Mouse (Mus musculus): Measurements from ENCODE around the gene Otulin. TPM values are rescaled to one million over a fixed set of nuclear protein-coding genes. Genes with fewer than 3 reads are reported as not detected.

The Otulin gene
- polyA plus RNA-seq, 1 experiment from 2014 or later = 30.7 TPM

DNA sequence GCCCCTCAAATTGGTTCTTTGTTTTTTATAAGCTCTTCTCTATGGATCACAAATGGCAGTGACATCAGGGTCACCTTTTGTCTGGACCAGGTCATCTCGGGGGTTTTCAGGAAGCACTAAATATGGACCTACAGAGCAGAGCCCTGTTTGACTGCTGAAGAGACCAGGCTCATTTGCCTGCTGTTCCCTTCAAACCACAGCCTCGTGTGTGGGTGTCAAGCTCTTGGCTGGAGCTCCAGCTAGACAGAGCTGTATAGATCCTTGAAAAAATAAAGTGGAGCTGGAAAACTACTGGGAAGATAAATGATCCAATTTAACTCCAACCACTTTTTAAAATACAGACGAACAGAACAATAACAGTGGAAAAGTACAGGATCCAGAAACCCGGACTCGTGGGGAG, 93.7 kb downstream of the Otulin start:
- Histone ChIP-seq H3K9ac (no peak overlapping the region), H3K27me3 (no peaks in the 10 kb centered on the region), H3K4me2 (no peak overlapping the region), H3K4me3 (no peak overlapping the region), H3K9me3 (no peaks in the 10 kb centered on the region), H3K36me3 (no peaks in the 10 kb centered on the region), H3K4me1 (peaks cover 7% of the 10 kb centered on the region; the same call in 1 of the 2 replicates), H3K27ac (no peak overlapping the region)
- 58% methylated on average over 5 of the region's 5 CpGs for WGBS
- no peak for ATAC-seq (ENCODE audit: insufficient number of reproducible peaks, insufficient read depth, low FRiP score, low TSS enrichment, low read depth)

DNA sequence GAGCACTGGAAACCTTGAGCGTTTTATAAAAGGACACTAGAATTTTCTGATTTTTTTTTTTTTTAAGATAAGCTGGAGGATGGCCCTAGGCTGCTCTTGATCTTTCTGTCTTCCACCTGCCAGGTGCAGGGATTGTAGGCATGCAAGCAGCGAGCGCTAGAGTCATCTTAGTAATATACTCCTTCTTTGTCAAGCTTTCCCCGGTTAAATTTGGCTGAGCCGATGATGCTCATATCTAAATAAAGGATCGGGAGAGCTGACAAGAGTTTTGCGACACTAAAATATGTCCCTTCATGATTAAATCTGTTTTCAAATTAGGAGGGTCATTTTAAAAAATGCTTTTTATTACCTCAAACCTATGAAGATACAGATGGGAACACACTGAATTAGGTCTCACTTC, 94.3 kb downstream of the Otulin start:
- Histone ChIP-seq H3K36me3 (no peaks in the 10 kb centered on the region), H3K4me1 (peaks cover 7% of the 10 kb centered on the region; the same call in 1 of the 2 replicates), H3K9ac (no peak overlapping the region), H3K4me2 (no peak overlapping the region), H3K4me3 (no peak overlapping the region), H3K27ac (no peak overlapping the region), H3K27me3 (no peaks in the 10 kb centered on the region), H3K9me3 (no peaks in the 10 kb centered on the region)
- 92% methylated on average over 7 of the region's 7 CpGs for WGBS
- ATAC-seq (ENCODE audit: insufficient number of reproducible peaks, insufficient read depth, low FRiP score, low TSS enrichment, low read depth) = no peak

DNA sequence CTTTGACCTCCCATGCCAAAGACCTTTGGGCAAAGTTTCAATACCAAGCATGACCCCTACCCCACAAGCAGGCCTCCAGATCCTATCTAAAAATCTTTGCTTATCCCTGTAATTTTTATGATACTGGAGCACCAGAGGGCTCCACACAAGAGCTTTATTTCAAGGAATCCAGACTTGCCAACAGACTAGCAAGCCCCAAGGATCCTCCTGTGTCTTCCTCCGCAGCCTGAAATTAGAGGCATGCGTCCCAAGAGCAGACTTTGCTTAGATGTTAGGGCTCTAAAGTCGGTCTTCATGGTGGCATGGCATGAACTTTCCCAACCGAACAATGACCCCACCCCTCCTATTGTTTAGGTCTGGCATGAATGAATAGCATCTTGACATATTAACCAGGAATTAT, 94.8 kb downstream of the Otulin start:
- H3K4me1 ChIP-seq = peaks cover 7% of the 10 kb centered on the region; the same call in 1 of the 2 replicates
- no peak overlapping the region for H3K9ac ChIP-seq
- H3K9me3 ChIP-seq = no peaks in the 10 kb centered on the region
- H3K4me2 ChIP-seq = no peak overlapping the region
- no peak for ATAC-seq (ENCODE audit: insufficient number of reproducible peaks, insufficient read depth, low FRiP score, low TSS enrichment, low read depth)
- no peaks in the 10 kb centered on the region for H3K36me3 ChIP-seq
- 86% methylated on average over 4 of the region's 4 CpGs for WGBS
- no peaks in the 10 kb centered on the region for H3K27me3 ChIP-seq
- H3K4me3 ChIP-seq = no peak overlapping the region
- H3K27ac ChIP-seq = no peak overlapping the region

DNA sequence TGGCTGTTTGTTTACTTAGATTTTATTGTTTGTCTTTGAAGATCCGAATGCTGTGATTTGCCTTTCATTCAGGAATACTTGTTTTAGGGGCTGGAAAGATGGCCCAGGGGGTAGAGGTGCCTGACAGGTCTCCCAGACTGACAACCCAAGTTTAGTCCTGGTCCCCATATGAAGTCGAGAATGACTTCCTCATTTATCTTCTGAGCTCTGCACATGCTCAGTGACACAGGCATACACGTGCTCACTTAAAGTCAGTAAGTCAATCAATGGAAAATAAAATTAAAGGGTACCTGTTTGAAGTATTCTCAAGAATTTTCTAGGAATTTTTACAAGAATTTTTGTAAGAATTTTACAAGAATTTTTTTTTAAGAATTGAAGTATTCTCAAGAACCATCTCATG, 97.5 kb downstream of the Otulin start:
- H3K4me3 ChIP-seq = no peak overlapping the region
- no peaks in the 10 kb centered on the region for H3K27me3 ChIP-seq
- no peaks in the 10 kb centered on the region for H3K9me3 ChIP-seq
- 71% methylated on average over 3 of the region's 3 CpGs for WGBS
- peaks cover 7% of the 10 kb centered on the region; the same call in 1 of the 2 replicates for H3K4me1 ChIP-seq
- no peaks in the 10 kb centered on the region for H3K36me3 ChIP-seq
- ATAC-seq (ENCODE audit: insufficient number of reproducible peaks, insufficient read depth, low FRiP score, low TSS enrichment, low read depth) = no peak
- H3K4me2 ChIP-seq = no peak overlapping the region
- no peak overlapping the region for H3K9ac ChIP-seq
- H3K27ac ChIP-seq = no peak overlapping the region

DNA sequence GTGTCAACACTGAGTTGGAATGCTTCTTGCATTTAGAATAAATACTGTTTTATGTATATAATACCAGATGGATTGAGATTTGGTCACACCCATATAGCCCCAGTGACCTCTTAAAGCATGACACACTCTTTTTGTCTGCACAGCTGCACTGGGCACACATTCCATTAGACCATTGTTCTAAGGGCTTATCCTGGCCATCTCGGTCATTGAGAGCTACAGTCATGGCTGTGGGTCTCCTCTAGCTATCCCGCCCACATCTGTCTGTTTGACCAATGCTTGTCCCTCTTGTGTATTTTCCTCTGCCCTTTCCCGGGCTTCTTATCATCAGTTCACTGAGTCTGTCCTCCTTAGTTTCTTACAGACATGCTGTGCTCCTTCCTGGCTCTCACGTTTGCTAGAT, 100.5 kb downstream of the Otulin start:
- no peak for ATAC-seq (ENCODE audit: insufficient number of reproducible peaks, insufficient read depth, low FRiP score, low TSS enrichment, low read depth)
- Histone ChIP-seq H3K4me2 (no peak overlapping the region), H3K27ac (no peak overlapping the region), H3K36me3 (no peaks in the 10 kb centered on the region), H3K27me3 (no peaks in the 10 kb centered on the region), H3K9me3 (no peaks in the 10 kb centered on the region), H3K4me3 (no peak overlapping the region), H3K4me1 (0 out of 2 replicates have a peak, but pooled peaks cover 3% of the 10 kb centered on the region), H3K9ac (no peak overlapping the region)
- 70% methylated on average over 4 of the region's 4 CpGs for WGBS

DNA sequence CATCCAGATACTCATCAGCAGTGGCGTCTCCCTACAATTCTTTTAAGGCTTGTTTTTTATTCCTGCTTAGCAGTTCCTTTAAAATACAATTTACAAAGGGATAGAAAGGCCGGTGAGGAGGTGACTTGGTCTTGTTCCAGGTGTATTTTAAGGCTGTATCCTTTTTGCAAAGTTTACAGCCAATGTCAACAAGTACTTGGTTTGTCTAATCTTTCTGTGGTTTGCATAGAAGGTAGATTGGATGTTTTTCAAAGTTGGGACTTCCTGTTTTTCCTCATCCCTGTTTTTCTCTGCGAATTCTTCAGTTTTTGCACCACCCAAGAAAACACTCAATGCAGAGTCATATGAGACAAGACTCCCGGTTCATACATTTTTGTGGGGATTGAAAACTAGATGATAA, 101.6 kb downstream of the Otulin start:
- Histone ChIP-seq H3K4me2 (no peak overlapping the region), H3K27me3 (no peaks in the 10 kb centered on the region), H3K4me3 (no peak overlapping the region), H3K27ac (no peak overlapping the region), H3K4me1 (0 out of 2 replicates have a peak, but pooled peaks cover 5% of the 10 kb centered on the region), H3K9ac (no peak overlapping the region), H3K9me3 (no peaks in the 10 kb centered on the region), H3K36me3 (no peaks in the 10 kb centered on the region)
- ATAC-seq (ENCODE audit: insufficient number of reproducible peaks, insufficient read depth, low FRiP score, low TSS enrichment, low read depth) = no peak
- 68% methylated on average over 4 of the region's 4 CpGs for WGBS

DNA sequence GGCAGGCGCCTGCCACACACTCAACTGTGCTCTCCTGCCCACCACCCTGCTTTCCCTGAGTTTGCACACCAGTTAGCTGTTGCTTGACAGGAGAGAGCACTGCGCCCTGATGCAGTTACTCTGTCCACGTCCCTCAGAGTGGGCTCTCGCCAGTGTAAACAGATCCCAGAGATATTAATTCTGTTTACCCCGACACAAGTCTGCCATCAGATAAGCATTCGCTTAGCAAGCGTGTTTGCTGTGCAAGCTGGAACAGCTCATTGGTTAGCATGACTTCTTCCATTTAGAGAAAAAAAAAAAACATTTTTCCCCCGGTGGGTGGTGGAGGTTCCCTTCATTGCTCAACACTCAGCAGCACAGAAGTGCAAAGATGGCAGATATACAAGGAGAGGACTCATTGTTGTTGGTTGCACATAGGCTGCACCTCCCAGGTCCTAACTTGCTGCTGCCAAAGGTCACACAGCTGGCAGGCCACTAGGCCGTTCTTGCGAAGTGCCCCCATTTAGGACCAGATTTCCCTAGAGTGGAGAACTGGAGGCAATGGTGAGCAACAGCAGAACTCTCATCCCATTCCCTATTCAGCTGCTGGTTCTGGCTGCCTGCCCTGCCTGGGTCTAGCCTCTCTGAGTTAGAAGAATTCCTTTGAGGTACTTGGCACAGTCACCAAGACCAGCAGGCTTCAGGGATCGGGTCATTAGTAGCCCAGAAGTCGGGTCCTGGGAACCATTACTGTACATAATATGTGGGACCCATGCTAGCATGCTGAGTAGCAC, 105.1 kb downstream of the Otulin start:
- no peaks in the 10 kb centered on the region for H3K9me3 ChIP-seq
- H3K27ac ChIP-seq = no peak overlapping the region
- no peak for ATAC-seq (ENCODE audit: insufficient number of reproducible peaks, insufficient read depth, low FRiP score, low TSS enrichment, low read depth)
- H3K9ac ChIP-seq = no peak overlapping the region
- H3K4me3 ChIP-seq = no peak overlapping the region
- H3K36me3 ChIP-seq = no peaks in the 10 kb centered on the region
- 71% methylated on average over 12 of the region's 12 CpGs for WGBS
- H3K4me1 ChIP-seq = 0 out of 2 replicates have a peak, but pooled peaks cover 11% of the 10 kb centered on the region
- H3K4me2 ChIP-seq = no peak overlapping the region
- H3K27me3 ChIP-seq = no peaks in the 10 kb centered on the region

DNA sequence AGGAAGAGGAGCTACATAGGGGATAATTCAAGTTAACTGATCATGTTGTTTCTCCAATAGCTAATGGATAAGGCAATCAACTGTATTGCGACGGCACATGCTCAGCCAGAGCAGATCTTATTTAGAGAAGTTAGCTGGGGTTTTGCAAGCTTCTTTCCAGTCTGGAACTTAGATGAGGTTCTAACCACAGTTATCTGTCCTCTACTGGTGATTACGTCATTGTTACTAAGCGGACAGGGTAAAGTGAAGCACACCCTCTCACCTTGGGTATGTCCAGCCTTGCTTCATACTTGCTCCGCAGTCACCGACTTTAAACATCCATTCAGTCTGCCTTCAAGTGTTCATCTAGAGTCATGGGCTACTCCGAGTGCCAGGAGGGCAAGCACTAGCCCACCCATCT, 110.6 kb downstream of the Otulin start:
- H3K9ac ChIP-seq = no peak overlapping the region

DNA sequence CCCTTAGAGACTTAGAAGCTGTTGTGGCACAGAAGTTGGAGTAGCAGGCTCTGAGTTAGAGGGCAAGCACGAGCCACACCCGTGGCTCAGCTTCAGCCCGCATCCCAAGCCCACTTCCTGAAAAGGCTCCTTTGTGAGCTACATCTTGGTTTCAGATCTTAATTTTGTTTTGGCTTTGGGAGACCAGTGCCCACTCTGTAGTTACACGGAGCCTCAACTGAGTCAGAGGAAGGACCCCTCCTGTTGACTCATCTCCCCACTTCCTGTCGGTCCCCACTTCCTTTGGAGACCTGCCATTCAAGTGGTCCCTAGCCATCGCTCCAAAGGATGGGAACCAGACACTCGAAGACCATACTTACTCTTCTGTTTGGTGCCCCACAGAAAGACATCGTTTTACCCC, 112.5 kb downstream of the Otulin start:
- peaks cover 3% of the 10 kb centered on the region; the same call in 1 of the 2 replicates for H3K9me3 ChIP-seq
- H3K4me2 ChIP-seq = no peak overlapping the region
- H3K4me1 ChIP-seq = peaks cover 12% of the 10 kb centered on the region
- no peak for ATAC-seq (ENCODE audit: insufficient number of reproducible peaks, insufficient read depth, low FRiP score, low TSS enrichment, low read depth)
- H3K4me3 ChIP-seq = no peak overlapping the region
- no peak overlapping the region for H3K9ac ChIP-seq
- H3K27me3 ChIP-seq = no peaks in the 10 kb centered on the region
- 61% methylated on average over 8 of the region's 8 CpGs for WGBS
- H3K36me3 ChIP-seq = no peaks in the 10 kb centered on the region
- no peak overlapping the region for H3K27ac ChIP-seq

More for the DNA sequence above, 110.6 kb downstream of the Otulin start:
- Histone ChIP-seq H3K36me3 (no peaks in the 10 kb centered on the region), H3K9me3 (no peaks in the 10 kb centered on the region), H3K27ac (no peak overlapping the region), H3K4me3 (no peak overlapping the region), H3K4me2 (no peak overlapping the region), H3K4me1 (peaks cover 12% of the 10 kb centered on the region), H3K27me3 (no peaks in the 10 kb centered on the region)
- ATAC-seq (ENCODE audit: insufficient number of reproducible peaks, insufficient read depth, low FRiP score, low TSS enrichment, low read depth) = no peak
- WGBS = 96% methylated on average over 7 of the region's 7 CpGs

DNA sequence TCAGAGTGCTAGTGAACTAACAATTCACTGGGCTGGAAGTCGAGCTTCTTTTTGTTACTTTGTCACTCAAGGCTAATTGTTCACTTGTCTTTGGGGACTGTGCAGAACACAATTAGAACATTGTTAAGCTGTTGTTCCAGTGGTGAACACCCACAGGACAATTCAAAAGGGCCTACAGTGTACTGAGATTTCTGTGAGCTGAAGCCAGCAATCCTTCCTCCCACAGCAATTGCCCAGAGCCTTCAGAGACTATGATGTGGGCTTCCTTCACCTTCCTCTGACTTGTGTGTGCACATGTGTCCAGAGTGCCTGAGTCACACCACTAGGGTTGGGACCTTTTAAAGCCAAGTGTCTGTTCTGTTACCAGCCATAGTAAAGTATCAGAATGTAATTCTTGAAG, 113.6 kb downstream of the Otulin start:
- Histone ChIP-seq H3K4me1 (peaks cover 10% of the 10 kb centered on the region), H3K4me3 (no peak overlapping the region), H3K27me3 (no peaks in the 10 kb centered on the region), H3K9me3 (peaks cover 3% of the 10 kb centered on the region; the same call in 1 of the 2 replicates), H3K4me2 (no peak overlapping the region), H3K9ac (no peak overlapping the region), H3K36me3 (no peaks in the 10 kb centered on the region), H3K27ac (no peak overlapping the region)
- 23% methylated on average over 1 of the region's 1 CpGs for WGBS
- no peak for ATAC-seq (ENCODE audit: insufficient number of reproducible peaks, insufficient read depth, low FRiP score, low TSS enrichment, low read depth)

DNA sequence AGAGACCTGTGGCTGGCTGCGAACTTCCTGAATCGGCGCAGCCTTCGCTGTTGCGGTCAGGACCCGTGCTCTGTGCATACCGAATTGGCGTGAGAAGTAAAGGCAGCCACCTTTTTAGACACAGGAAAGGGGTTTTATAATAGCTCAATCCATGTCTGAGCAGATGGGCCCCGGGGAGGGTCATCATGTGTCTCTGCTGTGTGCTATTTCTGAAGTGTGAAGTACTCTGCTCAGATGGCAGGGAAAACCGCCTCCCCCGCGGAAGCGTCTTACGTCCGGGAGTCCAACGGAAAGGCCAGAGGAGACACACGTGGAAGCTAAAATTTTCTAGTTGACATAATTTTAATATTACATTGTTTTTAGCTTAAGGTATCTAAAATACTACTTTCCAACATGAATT, 121.5 kb downstream of the Otulin start:
- no peak overlapping the region for H3K9ac ChIP-seq
- no peaks in the 10 kb centered on the region for H3K9me3 ChIP-seq
- 93% methylated on average over 17 of the region's 17 CpGs for WGBS
- H3K4me2 ChIP-seq = no peak overlapping the region
- H3K4me3 ChIP-seq = no peak overlapping the region
- ATAC-seq (ENCODE audit: insufficient number of reproducible peaks, insufficient read depth, low FRiP score, low TSS enrichment, low read depth) = no peak
- no peak overlapping the region for H3K27ac ChIP-seq
- H3K36me3 ChIP-seq = no peaks in the 10 kb centered on the region
- H3K27me3 ChIP-seq = no peaks in the 10 kb centered on the region
- H3K4me1 ChIP-seq = peaks cover 17% of the 10 kb centered on the region

DNA sequence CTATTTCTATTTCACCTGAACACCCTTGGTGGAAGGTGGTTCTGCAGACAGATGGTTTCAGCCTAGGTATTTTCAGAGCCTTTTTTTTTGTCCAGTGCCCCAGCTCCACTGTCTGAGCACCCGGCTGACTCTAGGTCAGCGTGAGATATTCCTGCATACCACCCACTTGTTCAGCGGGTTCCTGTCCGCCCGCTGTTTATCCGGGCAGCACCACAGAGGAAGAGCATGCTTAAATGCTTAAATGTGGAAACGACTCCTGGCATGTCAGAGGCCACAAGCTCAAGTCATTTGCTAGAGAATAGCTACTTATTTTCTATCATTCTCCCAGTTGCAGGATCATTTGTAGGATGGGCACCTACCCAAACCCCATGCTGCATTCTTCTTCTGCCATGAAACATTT, 122.3 kb downstream of the Otulin start:
- WGBS = 82% methylated on average over 7 of the region's 7 CpGs
- H3K4me3 ChIP-seq = no peak overlapping the region
- H3K4me2 ChIP-seq = no peak overlapping the region
- H3K27ac ChIP-seq = no peak overlapping the region
- H3K36me3 ChIP-seq = no peaks in the 10 kb centered on the region
- H3K27me3 ChIP-seq = no peaks in the 10 kb centered on the region
- ATAC-seq (ENCODE audit: insufficient number of reproducible peaks, insufficient read depth, low FRiP score, low TSS enrichment, low read depth) = no peak
- no peaks in the 10 kb centered on the region for H3K9me3 ChIP-seq
- peaks cover 17% of the 10 kb centered on the region for H3K4me1 ChIP-seq
- no peak overlapping the region for H3K9ac ChIP-seq
